Mouse (Mus musculus): Measurements from ENCODE around the gene Ace.

DNA sequence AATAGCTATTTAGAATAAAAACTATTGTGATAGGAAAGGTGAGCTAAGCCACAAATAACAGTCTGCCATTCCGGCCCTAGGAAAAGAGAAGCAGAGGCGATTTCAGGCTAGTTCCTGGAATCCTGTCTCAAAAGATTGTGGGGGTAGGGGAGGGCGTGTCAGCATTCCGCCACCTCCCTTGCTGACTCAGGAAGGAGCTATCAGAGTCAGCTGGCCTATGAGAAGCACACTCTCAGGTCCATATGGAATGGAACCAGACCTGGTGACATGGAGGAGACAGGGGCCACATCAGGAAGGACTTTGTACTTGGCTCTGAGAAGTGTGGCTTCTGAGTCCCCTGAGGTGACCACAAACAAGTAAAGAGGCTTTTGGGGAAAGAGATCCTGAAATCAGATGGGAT, 17.2 kb upstream of the Ace start:
- no peak for TF ChIP-seq CTCF (IDR thresholded peaks at IDR 0.05; ENCODE audit: control insufficient read depth, insufficient read depth, insufficient read length)
- no peak for TF ChIP-seq MAX (IDR thresholded peaks at IDR 0.05)
